Comparison of ENCODE assay signal across 9 mouse cellular contexts in genomic region chr19:46988231-46989087, GRCm38 (mm10). TPM values are rescaled to one million over a fixed set of nuclear protein-coding genes. Genes with fewer than 3 reads are reported as not detected.
A peak's percentile ranks its signal among the peaks of the same experiment; 100 is the strongest.
DNase-seq lines count a peak whose midpoint lies in the region; ATAC-seq lines count a peak whose summit lies in the region.
"Had no signal": no experiment of that assay in that cellular context is flagged by ENCODE, and none has a peak within 500 bp of the region (broad histone marks: within the 10 kb centered on the region; RNA-seq: fewer than 3 reads in every experiment).

No protein-coding gene starts in this region.

- no peaks in the 10 kb centered on the region for H3K36me3 ChIP-seq in forebrain, embryonic 10.5 days (replicated peaks)
- H3K36me3 ChIP-seq in forebrain, embryonic 12.5 days (replicated peaks) = no peaks in the 10 kb centered on the region
- H3K36me3 ChIP-seq: hindbrain, embryonic 15.5 days had no signal

- H3K4me3 ChIP-seq in forebrain, embryonic 10.5 days = no peak overlapping the region
- no peak overlapping the region for H3K4me3 ChIP-seq in forebrain, embryonic 12.5 days (replicated peaks)
- H3K4me3 ChIP-seq: hindbrain, embryonic 15.5 days had no signal

- ATAC-seq in forebrain, embryonic 12.5 days (ENCODE audit: low FRiP score) = no peak

- no peak overlapping the region for H3K4me2 ChIP-seq in forebrain, embryonic 12.5 days
- H3K4me2 ChIP-seq: hindbrain, embryonic 15.5 days had no signal

- peaks cover 41% of the 10 kb centered on the region for H3K4me1 ChIP-seq in forebrain, embryonic 10.5 days
- peaks cover 14% of the 10 kb centered on the region for H3K4me1 ChIP-seq in forebrain, embryonic 12.5 days

- DNase-seq in forebrain, embryonic 10.5 days (ENCODE audit: extremely low spot score, low spot score) = no peak
- peak; percentile 82 for DNase-seq in c-Kit-positive CD71-positive TER-119-positive erythroid progenitor cells, embryonic 14.5 days (ENCODE audit: low spot score)
- peak; percentile 91 to 96 for DNase-seq in kidney, postnatal 36 days
- DNase-seq in ovary, postnatal 36 days (ENCODE audit: low spot score) = peak; percentile 59
- no peak for DNase-seq in left cerebral cortex, adult 9 months (ENCODE audit: low spot score in 2 of 2)
- no peak for DNase-seq in embryo, embryonic 10 days (ENCODE audit: low spot score)
- no peak for DNase-seq in left cerebral cortex, adult 11 months (ENCODE audit: low spot score)

- no peaks in the 10 kb centered on the region for H3K9me3 ChIP-seq in forebrain, embryonic 10.5 days
- no peaks in the 10 kb centered on the region for H3K9me3 ChIP-seq in forebrain, embryonic 12.5 days
- H3K9me3 ChIP-seq: hindbrain, embryonic 15.5 days had no signal

- peak overlapping the region; percentile 69 for H3K27ac ChIP-seq in forebrain, embryonic 10.5 days
- H3K27ac ChIP-seq in forebrain, embryonic 12.5 days = no peak overlapping the region; the same call in 1 of the 2 replicates
- H3K27ac ChIP-seq: hindbrain, embryonic 15.5 days had no signal

- 57% methylated on average over 16 of the region's 16 CpGs for WGBS in forebrain, embryonic 10.5 days
- WGBS in forebrain, embryonic 12.5 days = 58% methylated on average over 16 of the region's 16 CpGs

- H3K27me3 ChIP-seq in forebrain, embryonic 10.5 days (ENCODE audit: poor library complexity, severe bottlenecking) = no peaks in the 10 kb centered on the region
- no peaks in the 10 kb centered on the region for H3K27me3 ChIP-seq in forebrain, embryonic 12.5 days
- H3K27me3 ChIP-seq: hindbrain, embryonic 15.5 days had no signal

- no peak overlapping the region for H3K9ac ChIP-seq in forebrain, embryonic 12.5 days
- H3K9ac ChIP-seq: hindbrain, embryonic 15.5 days had no signal

RNA-seq across cellular contexts. Expression of gene Ina, which starts 26.0 kb away (rescaled TPM):
- 9.1 and 15.8 TPM in 2 replicates for polyA plus RNA-seq in forebrain, embryonic 10.5 days (2016; fragmentation: Nextera tagmentation; extraction: Ambion mirVana)
- polyA plus RNA-seq in forebrain, embryonic 12.5 days (2016; fragmentation: Nextera tagmentation; extraction: Ambion mirVana) = 204 and 215 TPM in 2 replicates

RNA-seq across cellular contexts. Expression of gene Nt5c2, which starts 26.5 kb away (rescaled TPM):
- polyA plus RNA-seq in forebrain, embryonic 10.5 days (2016; fragmentation: Nextera tagmentation; extraction: Ambion mirVana) = 70.5 and 71.1 TPM in 2 replicates
- 74.0 and 76.0 TPM in 2 replicates for polyA plus RNA-seq in forebrain, embryonic 12.5 days (2016; fragmentation: Nextera tagmentation; extraction: Ambion mirVana)

Comparison
In these comparisons a context has a peak if more than half of its experiments do, and no peak if none do; other contexts are left out.
1. RNA of gene Ina, which starts 26.0 kb away (polyA plus RNA-seq): 204 to 215 TPM in forebrain, embryonic 12.5 days; 9.1 to 15.8 TPM in forebrain, embryonic 10.5 days; every median in the first group is over 10 times any median in the second.
2. DNase-seq: peak in c-Kit-positive CD71-positive TER-119-positive erythroid progenitor cells, embryonic 14.5 days (single experiment), kidney, postnatal 36 days (2 of 2) and ovary, postnatal 36 days (single experiment); none in forebrain, embryonic 10.5 days (single experiment), left cerebral cortex, adult 9 months (0 of 2), embryo, embryonic 10 days (single experiment) and left cerebral cortex, adult 11 months (single experiment).